Mouse (Mus musculus) liver, adult 2 months (tissue): ENCODE data around the gene Lamtor1.

ENCODE experiments used
- CTCF ChIP-seq: fragments of 200-500 bp; IDR thresholded peaks from 2 replicates; pipeline ENCODE4 v1.5.1; 2011; ENCODE audit warnings: low read depth, low read length, control low read depth
- POLR2A ChIP-seq: fragments of 200-500 bp; IDR thresholded peaks from 2 replicates; pipeline ENCODE4 v1.6.1; 2011; ENCODE audit warnings: low read length, control low read depth; ENCODE audit not compliant: insufficient read depth; ENCODE audit errors: extremely low read depth

GRCm38 (mm10) chr7:101933751-101934240 is 28.1 kb downstream of the Lamtor1 start, which contains the start of the genes Lrrc51 and Numa1:
- TF ChIP-seq CTCF, result no peak
- TF ChIP-seq POLR2A, result peak; percentile 44; the same call in 1 of the 2 replicates
